Mouse (Mus musculus): ENCODE data around the gene Med12l. TPM values are rescaled to one million over a fixed set of nuclear protein-coding genes. Genes with fewer than 3 reads are reported as not detected.

Med12l gene
- polyA plus RNA-seq, 1 experiment, result 16.9 TPM

DNA sequence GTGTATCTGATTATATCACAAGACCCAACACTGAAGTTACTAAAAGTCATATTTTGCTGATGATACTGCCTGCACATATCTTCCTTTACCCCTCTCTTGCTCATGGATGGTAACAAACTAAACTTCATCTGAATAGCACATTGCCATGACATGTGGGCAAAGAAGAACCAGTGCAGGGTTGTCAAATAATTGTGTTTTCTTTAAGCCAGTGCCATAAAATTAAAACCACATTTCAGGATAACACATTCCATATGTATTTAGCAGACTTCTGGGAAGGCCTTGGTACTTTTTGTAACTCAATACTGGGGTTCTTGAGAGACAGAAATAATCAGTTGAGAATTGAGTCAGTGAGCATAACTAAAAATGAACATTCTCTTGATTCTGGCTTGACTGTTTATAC lies 354.5 kb downstream of the Med12l start:
- TF ChIP-seq CTCF (IDR thresholded peaks at IDR 0.05; ENCODE audit: borderline replicate concordance, insufficient read depth, low read depth, low read length) (no peak), POLR2A (IDR thresholded peaks at IDR 0.05; ENCODE audit: borderline replicate concordance, insufficient read depth, low read length) (no peak)
- H3K4me1 ChIP-seq (ENCODE audit: control insufficient read depth, insufficient read depth, low read length), result no peaks in the 10 kb centered on the region
- no peak overlapping the region for H3K27ac ChIP-seq (ENCODE audit: insufficient read depth, low read length)
- H3K4me3 ChIP-seq (replicated peaks; ENCODE audit: insufficient read depth, low read depth, low read length), result no peak overlapping the region
- H3K27me3 ChIP-seq (ENCODE audit: control insufficient read depth, insufficient read depth, low read length), result no peaks in the 10 kb centered on the region
- DNase-seq, result no peak

- Histone ChIP-seq H3K4me1 (ENCODE audit: control insufficient read depth, insufficient read depth, low read length) (no peaks in the 10 kb centered on the region), H3K4me3 (replicated peaks; ENCODE audit: insufficient read depth, low read depth, low read length) (no peak overlapping the region), H3K27ac (ENCODE audit: insufficient read depth, low read length) (no peak overlapping the region), H3K27me3 (ENCODE audit: control insufficient read depth, insufficient read depth, low read length) (no peaks in the 10 kb centered on the region)
- WGBS, result 82% methylated on average over 1 of the region's 1 CpGs
- TF ChIP-seq CTCF (IDR thresholded peaks at IDR 0.05; ENCODE audit: borderline replicate concordance, insufficient read depth, low read depth, low read length) (no peak), POLR2A (IDR thresholded peaks at IDR 0.05; ENCODE audit: borderline replicate concordance, insufficient read depth, low read length) (no peak)
- no peak for DNase-seq
These were observed 356.3 kb downstream of the Med12l start for GRCm38 (mm10) chr3:59361895-59362294.

Other genes with a start within 250 kb of the Med12l start
- gene Mindy4b-ps, start 183.5 kb upstream of the Med12l start, polyA plus RNA-seq (2012; rRNA removed), result 2.1 and 2.4 TPM in 2 replicates
- 0.61 and 0.81 TPM in 2 replicates for gene Clrn1, start 120.5 kb upstream of the Med12l start, polyA plus RNA-seq (2012; rRNA removed)
- gene Gpr171, start 96.0 kb downstream of the Med12l start, polyA plus RNA-seq (2012; rRNA removed), result 0.06 TPM in 1 of 2 replicates, not detected in the other
- 3.4 and 4.2 TPM in 2 replicates for gene P2ry14, start 147.8 kb downstream of the Med12l start, polyA plus RNA-seq (2012; rRNA removed)
- not detected in 2 replicates for gene Gpr87, start 189.3 kb downstream of the Med12l start, polyA plus RNA-seq (2012; rRNA removed)
- gene P2ry13, start 205.1 kb downstream of the Med12l start, polyA plus RNA-seq (2012; rRNA removed), result 3.7 and 4.1 TPM in 2 replicates

All from cerebellum, adult 2 months (tissue).